Mouse (Mus musculus) layer of hippocampus, adult 9-10 months (tissue): ENCODE measurements around the gene Kpna3.
"Not testable (repeated sequence)": the region's sequence is repeated elsewhere in the genome, so short reads cannot be mapped to it uniquely, and the experiment has no call there.

Experiments
- DNase-seq: peaks from one replicate; pipeline ENCODE4 v3.0.0; 2022; ENCODE audit warnings: low spot score

Gene Kpna3

GRCm38 (mm10) chr14:61394745-61395144 lies 44.9 kb downstream of the Kpna3 start:
- DNase-seq: no peak

- no peak for DNase-seq
Measured at GRCm38 (mm10) chr14:61390586-61390985, 49.1 kb downstream of the Kpna3 start.

GRCm38 (mm10) chr14:61367290-61367689 lies 72.4 kb downstream of the Kpna3 start:
- DNase-seq: peak; percentile 18

GRCm38 (mm10) chr14:61364656-61365055 lies 75.0 kb downstream of the Kpna3 start:
- no peak for DNase-seq

GRCm38 (mm10) chr14:61363734-61364133 lies 75.9 kb downstream of the Kpna3 start:
- no peak for DNase-seq

- DNase-seq: no peak
Measured at GRCm38 (mm10) chr14:61362268-61362667, 77.4 kb downstream of the Kpna3 start.

GRCm38 (mm10) chr14:61360981-61361511 lies 78.6 kb downstream of the Kpna3 start:
- no peak for DNase-seq

- peak; percentile 73 for DNase-seq
Measured at GRCm38 (mm10) chr14:61360131-61360980, 79.3 kb downstream of the Kpna3 start, which contains the start of gene Ebpl. Gene Ebpl (minus strand): TSS chr14:61360439.

- no peak for DNase-seq
Measured at GRCm38 (mm10) chr14:61354251-61355235, 85.1 kb downstream of the Kpna3 start.

- no peak for DNase-seq
Measured at GRCm38 (mm10) chr14:61350808-61351207, 88.9 kb downstream of the Kpna3 start.

- DNase-seq: no peak
Measured at GRCm38 (mm10) chr14:61349876-61350275, 89.8 kb downstream of the Kpna3 start.

GRCm38 (mm10) chr14:61346827-61347698 lies 92.6 kb downstream of the Kpna3 start:
- DNase-seq: no peak

- DNase-seq: no peak
Measured at GRCm38 (mm10) chr14:61344590-61344989, 95.1 kb downstream of the Kpna3 start.

- no peak for DNase-seq
Measured at GRCm38 (mm10) chr14:61339381-61339780, 100.3 kb downstream of the Kpna3 start.

GRCm38 (mm10) chr14:61330996-61331561 lies 108.6 kb downstream of the Kpna3 start:
- DNase-seq: peak; percentile 74

- DNase-seq: no peak
Measured at GRCm38 (mm10) chr14:61330591-61330990, 109.1 kb downstream of the Kpna3 start.

- peak; percentile 88 for DNase-seq
Measured at GRCm38 (mm10) chr14:61327618-61328450, 111.8 kb downstream of the Kpna3 start.

- not testable (repeated sequence) for DNase-seq
Measured at GRCm38 (mm10) chr14:61327007-61327406, 112.7 kb downstream of the Kpna3 start.

GRCm38 (mm10) chr14:61322740-61323139 lies 116.9 kb downstream of the Kpna3 start:
- DNase-seq: no peak

GRCm38 (mm10) chr14:61321200-61321599 lies 118.5 kb downstream of the Kpna3 start:
- DNase-seq: no peak
